Mouse (Mus musculus) mesoderm, embryonic 11.5 days (tissue): Measurements from ENCODE around the gene Ccdc6.
"Not testable (repeated sequence)": the region's sequence is repeated elsewhere in the genome, so short reads cannot be mapped to it uniquely, and the experiment has no call there.

Source experiments
- DNase-seq: peaks from one replicate; pipeline ENCODE4 v3.0.0-alpha.2; 2012; ENCODE audit warnings: low read depth, low spot score

The Ccdc6 gene

DNA sequence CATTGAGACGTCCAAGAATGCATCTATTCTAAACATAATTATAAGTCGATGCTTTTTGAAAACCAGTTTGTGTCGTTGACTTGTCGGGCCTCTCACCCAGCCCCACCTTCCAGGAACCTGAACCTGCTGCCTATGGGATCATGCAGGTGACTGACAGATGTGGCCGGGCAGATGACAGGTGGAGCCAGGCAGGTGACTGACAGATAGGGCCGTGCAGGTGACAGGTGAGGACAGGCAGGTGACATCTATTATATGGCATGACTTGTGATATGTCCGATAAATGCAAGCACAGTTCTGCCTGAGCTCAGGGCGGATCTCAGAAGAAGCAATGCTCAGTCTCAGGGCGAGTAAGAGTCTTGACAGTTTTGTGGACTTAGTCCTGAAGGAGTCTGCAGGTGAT is 114.4 kb downstream of the Ccdc6 start:
- DNase-seq, result no peak

DNA sequence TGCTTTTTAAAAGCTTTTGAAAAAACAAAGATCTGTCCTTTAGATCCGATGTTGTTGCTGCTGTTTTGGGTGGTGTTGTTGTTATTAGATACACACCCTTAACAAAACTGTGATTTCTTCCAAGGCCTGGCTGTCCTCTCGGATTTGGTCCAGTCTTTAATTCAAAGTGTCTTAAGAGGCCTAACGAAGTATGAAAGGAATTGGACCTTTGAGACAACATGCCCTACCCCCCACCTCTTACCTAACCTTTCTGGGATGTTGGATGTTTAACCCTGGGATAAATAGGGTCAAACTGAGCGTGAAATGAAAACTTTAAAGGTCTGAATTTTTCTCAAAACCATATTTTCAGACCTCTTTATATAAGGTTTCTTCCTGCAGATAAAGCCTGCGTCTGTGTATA is 124.0 kb downstream of the Ccdc6 start:
- no peak for DNase-seq

DNA sequence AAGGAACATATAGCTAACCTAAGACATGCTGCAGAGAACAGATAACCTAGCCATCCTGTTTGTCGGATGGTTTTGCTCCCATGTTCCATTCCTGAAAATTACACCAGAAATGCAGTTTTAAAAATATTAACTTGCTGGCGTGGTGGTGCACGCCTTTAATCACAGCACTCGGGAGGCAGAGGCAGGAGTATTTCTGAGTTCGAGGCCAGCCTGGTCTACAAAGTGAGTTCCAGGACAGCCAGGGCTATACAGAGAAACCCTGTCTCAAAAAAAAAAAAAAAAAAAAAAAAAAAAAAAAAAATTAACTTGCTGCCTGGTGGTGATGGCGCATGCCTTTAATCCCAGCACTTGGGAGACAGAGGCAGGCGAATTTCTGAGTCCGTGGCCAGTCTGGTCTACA is 125.3 kb downstream of the Ccdc6 start:
- DNase-seq, result not testable (repeated sequence)

DNA sequence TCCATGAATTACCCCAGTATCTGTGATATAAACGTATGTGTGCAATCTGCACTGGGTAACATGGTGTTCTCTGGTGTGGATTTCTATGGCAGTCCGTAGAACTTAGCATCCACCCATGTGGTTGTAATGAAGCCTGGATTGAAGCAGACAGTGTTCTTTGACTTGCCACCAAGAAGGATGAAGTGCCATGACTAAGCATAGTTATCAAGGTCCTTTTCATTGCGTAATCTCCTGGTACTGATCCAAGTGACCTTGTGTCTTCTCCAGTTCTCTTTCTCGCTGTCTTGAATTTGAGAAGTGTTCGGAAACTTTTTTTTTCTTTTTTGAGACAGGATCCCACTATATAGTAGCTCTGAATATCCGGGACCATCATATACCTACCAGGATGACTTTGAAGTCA is 127.7 kb downstream of the Ccdc6 start:
- DNase-seq, result no peak

DNA sequence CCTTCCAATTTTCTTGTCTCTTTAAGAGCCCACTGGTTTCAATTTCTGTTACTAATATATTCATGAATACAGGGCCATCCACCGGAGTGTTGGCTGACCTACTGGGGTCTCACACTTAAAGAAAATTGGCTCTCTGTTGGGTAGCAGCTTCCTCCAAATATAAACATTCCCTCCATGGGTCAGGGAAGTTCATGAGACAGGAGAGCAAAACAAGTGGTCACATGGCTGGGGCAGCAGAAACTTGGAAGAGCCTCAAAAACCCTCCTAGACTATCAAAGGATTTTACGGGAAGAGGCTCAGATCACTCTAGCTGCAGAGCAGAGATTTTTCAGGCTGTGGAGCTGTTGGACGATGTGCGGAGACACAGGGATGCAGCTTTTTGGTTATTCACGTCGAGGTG is 128.8 kb downstream of the Ccdc6 start:
- DNase-seq, result no peak

DNA sequence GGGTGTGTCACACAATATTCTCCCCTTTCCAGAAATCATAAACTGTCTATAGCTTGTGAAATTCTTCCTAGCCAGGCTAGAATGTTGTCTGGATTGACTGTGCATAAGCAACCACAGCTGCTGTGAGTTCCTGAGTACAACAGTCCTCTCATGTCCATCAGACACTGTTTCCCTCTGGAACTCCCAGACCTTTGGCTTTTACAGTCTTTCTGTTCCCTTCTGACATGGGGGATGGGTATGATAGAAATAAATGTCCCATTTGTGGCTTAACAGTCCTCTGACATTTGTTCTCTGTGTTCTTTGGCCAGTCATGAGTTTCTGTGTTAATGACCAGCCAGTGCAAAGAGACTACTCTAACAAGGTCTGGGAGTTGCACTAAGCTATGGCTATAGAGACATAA is 129.7 kb downstream of the Ccdc6 start:
- no peak for DNase-seq

DNA sequence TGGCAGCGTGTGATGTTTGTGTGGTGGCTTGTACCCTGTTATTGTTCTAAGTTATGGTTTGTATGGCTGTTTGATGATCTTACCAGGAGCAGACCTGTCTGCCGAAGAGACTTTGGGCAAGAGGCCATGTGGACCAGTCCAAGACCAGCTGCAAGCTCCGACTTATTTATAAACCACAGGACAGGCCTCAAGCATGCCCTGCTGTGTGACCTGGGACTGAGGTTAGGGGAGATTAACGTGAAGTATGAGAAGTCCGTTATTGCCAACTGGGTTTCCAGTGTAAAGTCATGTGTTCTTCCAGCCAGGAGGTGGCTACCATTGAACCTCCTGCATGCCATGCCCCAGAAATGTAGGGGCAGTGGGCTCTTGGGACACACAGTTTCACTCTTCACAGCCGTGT is 133.4 kb downstream of the Ccdc6 start:
- no peak for DNase-seq

DNA sequence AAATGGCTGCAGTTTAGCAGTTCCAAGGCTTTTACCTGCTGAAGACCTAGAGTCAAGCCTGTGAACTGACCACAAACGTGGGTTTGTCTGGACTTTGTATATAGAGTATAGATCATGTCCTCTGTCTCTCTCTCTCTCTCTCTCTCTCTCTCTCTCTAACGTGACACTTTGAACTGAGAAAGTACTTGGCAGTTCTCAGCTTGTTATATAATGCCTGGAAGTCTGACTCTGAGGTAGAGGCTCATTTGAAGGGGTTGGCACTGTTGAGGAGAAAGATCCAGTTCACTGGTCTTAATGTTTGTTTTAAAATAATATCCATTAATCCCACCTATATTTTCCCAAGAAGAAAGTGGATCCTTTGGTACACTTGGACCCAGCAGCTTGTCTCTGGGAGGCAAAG is 141.0 kb downstream of the Ccdc6 start:
- DNase-seq, result no peak
